Mouse (Mus musculus) cerebellum, adult 2 months (tissue): ENCODE measurements around the gene Dnal1. TPM values are rescaled to one million over a fixed set of nuclear protein-coding genes. Genes with fewer than 3 reads are reported as not detected.

ENCODE experiments used
- DNase-seq, 2 experiments: peaks; one replicate each; pipeline ENCODE4 v3.0.0; 2021
- H3K27ac ChIP-seq: fragments of 200-500 bp; 2 replicates; pipeline ENCODE4 v1.5.1; 2012; ENCODE audit warnings: low read length, control low read depth, inconsistent platforms; ENCODE audit not compliant: insufficient read depth
- H3K27me3 ChIP-seq: fragments of 200-500 bp; 2 replicates; pipeline ENCODE4 v1.6.1; 2012; ENCODE audit warnings: inconsistent platforms, mild to moderate bottlenecking, low read length, moderate library complexity; ENCODE audit not compliant: control insufficient read depth, insufficient read depth
- H3K4me1 ChIP-seq: fragments of 200-500 bp; 2 replicates; pipeline ENCODE4 v1.6.1; 2011; ENCODE audit warnings: low read length; ENCODE audit not compliant: control insufficient read depth, insufficient read depth
- H3K4me3 ChIP-seq: fragments of 200-500 bp; replicated peaks from 2 replicates; pipeline ENCODE3; 2011; ENCODE audit warnings: mild to moderate bottlenecking, low read depth, low read length, control low read depth; ENCODE audit not compliant: insufficient read depth
- CTCF ChIP-seq: fragments of 200-500 bp; IDR thresholded peaks from 2 replicates; pipeline ENCODE4 v1.5.1; 2011; ENCODE audit warnings: low read depth, mild to moderate bottlenecking, control low read depth, low read length, moderate library complexity, borderline replicate concordance; ENCODE audit not compliant: insufficient read depth
- POLR2A ChIP-seq: fragments of 200-500 bp; IDR thresholded peaks from 2 replicates; pipeline ENCODE4 v1.6.1; 2011; ENCODE audit warnings: low read length, control low read depth, borderline replicate concordance; ENCODE audit not compliant: insufficient read depth
- WGBS: fragments of 180-500 bp; shearing (Covaris S2); methylation state at CpG from one replicate; pipeline ENCODE4 v1.1.7; 2018; 5-methylcytosine and 5-hydroxymethylcytosine counted together
- polyA plus RNA-seq: library from polyadenylated mRNA; depleted of rRNA; stranded (reverse); fragments of >200 nt; gene quantifications from 2 replicates; pipeline ENCODE4 v1.2.3, GENCODE M21; 2012

The Dnal1 gene
- polyA plus RNA-seq, 1 experiment = 22.6 TPM

- Histone ChIP-seq H3K27ac (no peak overlapping the region), H3K4me3 (no peak overlapping the region), H3K4me1 (no peaks in the 10 kb centered on the region), H3K27me3 (no peaks in the 10 kb centered on the region)
- no peak for DNase-seq
- WGBS = 61% methylated on average over 3 of the region's 3 CpGs
- TF ChIP-seq CTCF (peak; percentile 46; the same call in 1 of the 2 replicates), POLR2A (no peak)
Measured at GRCm38 (mm10) chr12:84132265-84132664, 18.1 kb downstream of the Dnal1 start.

DNA sequence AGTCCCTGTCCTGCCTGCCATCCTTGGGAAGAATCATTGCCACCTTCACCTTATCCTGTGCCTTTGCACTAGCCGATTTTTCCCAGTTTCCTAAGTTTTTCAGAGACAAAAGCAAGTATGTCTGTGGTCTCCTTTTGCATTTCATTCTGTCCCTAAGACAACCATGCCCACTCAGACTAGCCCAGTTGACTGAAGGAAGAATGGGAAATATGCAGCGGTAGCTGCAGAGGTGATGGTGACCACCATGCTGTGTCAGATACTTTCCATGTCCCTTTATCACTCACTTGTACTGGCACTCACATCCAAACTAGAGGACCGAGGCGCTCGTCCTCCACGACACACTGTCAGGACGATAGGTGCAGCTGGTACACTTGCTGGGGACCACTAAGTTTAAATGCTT, 23.0 kb downstream of the Dnal1 start:
- no peak for TF ChIP-seq POLR2A
- no peak for TF ChIP-seq CTCF
- H3K4me3 ChIP-seq = no peak overlapping the region
- no peaks in the 10 kb centered on the region for H3K4me1 ChIP-seq
- no peak overlapping the region for H3K27ac ChIP-seq
- H3K27me3 ChIP-seq = no peaks in the 10 kb centered on the region
- 93% methylated on average over 7 of the region's 7 CpGs for WGBS
- no peak for DNase-seq

- 70% methylated on average over 4 of the region's 4 CpGs for WGBS
- no peak overlapping the region for H3K4me3 ChIP-seq
- no peak for TF ChIP-seq POLR2A
- TF ChIP-seq CTCF = no peak
- H3K27me3 ChIP-seq = no peaks in the 10 kb centered on the region
- H3K4me1 ChIP-seq = no peaks in the 10 kb centered on the region
- H3K27ac ChIP-seq = no peak overlapping the region
- DNase-seq = no peak
Measured at GRCm38 (mm10) chr12:84140135-84140534, 26.0 kb downstream of the Dnal1 start.

DNA sequence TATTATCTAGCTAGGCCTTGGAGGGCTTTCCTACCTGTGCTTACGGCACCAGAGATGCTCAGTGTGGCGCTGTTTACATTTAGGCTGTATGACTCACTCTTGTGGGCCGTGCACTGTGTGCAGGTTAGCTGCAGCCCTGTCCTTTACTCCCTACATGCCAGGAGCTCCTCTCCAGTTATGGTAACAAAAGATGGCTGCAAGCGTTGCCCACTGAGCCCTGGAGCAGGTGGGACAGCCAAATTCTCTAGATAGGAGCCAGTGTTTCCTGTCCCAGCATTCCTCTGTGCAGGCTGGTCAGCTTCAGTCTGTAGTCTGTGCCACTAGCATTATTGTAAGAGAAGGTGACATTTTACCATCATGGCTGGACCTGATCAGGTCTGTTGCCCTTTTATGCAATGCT, 27.1 kb downstream of the Dnal1 start:
- Histone ChIP-seq H3K4me1 (no peaks in the 10 kb centered on the region), H3K27ac (no peak overlapping the region), H3K27me3 (no peaks in the 10 kb centered on the region), H3K4me3 (no peak overlapping the region)
- TF ChIP-seq CTCF (no peak), POLR2A (no peak)
- no peak for DNase-seq
- WGBS = 90% methylated on average over 4 of the region's 4 CpGs

DNA sequence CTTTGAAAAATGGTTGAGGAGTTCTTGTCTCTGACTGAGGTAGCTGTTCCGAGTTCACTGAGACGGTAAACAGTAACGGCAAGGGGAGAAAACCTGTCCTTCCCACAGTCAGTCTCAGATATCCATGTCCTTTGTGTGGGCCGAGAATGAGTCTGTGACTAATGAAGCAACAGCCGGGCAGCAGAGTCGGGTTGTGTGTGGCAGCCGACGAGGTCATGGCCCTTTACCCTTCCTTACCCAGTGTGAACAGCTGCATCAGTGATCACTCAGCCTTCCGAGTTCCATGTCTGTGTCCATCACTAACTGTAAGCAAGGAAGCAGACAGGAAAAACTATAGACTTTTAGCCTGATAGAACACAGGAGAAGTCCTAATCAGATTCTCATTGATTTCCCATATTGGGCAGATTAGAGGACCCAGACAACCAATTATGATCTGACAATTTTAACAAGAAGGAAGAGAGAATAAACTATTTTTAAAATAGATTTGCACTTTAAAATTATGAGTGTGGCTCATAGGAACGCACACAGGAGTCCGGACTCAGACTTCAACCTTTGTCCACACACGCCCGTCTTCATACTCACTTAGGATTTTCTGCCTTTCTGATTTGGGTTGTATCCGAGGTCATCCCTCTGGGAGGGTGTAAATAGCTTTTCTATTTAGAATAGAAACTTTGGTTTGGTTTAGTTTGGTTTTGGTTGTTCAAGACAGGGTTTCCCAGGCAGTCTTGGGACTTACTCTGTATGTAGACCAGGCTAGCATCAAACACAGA, 28.3 kb downstream of the Dnal1 start:
- no peak overlapping the region for H3K27ac ChIP-seq
- no peak for DNase-seq
- H3K4me1 ChIP-seq = no peaks in the 10 kb centered on the region
- no peaks in the 10 kb centered on the region for H3K27me3 ChIP-seq
- no peak for TF ChIP-seq POLR2A
- no peak for TF ChIP-seq CTCF
- 55% methylated on average over 14 of the region's 14 CpGs for WGBS
- H3K4me3 ChIP-seq = no peak overlapping the region

GRCm38 (mm10) chr12:84147954-84148621, 33.9 kb downstream of the Dnal1 start, which contains the start of gene Pnma1:
Gene Pnma1 (minus strand): TSS chr12:84148489.
- TF ChIP-seq POLR2A (no peak; the same call in 1 of the 2 replicates), CTCF (peak; percentile 61)
- peak; percentile 61 to 67 for DNase-seq
- H3K27me3 ChIP-seq = no peaks in the 10 kb centered on the region
- H3K4me3 ChIP-seq = peak within 1 kb of the TSS; percentile 63
- H3K4me1 ChIP-seq = peaks cover 3% of the 10 kb centered on the region
- H3K27ac ChIP-seq = no peak within 1 kb of the TSS
- under 1% methylated on average over 49 of the region's 50 CpGs for WGBS

DNA sequence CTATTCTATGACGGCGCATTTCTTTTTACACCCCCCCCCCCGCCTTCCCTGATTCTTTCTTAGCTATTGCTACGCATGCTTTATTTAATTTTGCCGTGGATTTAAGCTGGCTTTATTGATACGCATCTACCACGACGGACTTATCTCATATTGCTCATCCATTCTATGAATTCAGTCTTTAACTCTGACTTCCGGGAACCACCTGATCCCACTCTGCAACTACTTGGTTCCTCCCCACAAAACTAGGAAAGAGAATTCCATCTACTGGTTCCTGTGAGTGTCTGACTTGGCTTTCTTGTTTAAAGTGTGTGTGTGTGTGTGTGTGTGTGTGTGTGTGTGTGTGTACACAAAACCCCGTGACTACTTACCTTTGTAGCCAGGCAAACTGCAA, 34.5 kb downstream of the Dnal1 start:
- Histone ChIP-seq H3K4me3 (peak overlapping the region; percentile 63), H3K27me3 (no peaks in the 10 kb centered on the region), H3K27ac (no peak overlapping the region), H3K4me1 (peaks cover 8% of the 10 kb centered on the region)
- no peak for DNase-seq
- TF ChIP-seq POLR2A (no peak), CTCF (no peak)
- WGBS = 13% methylated on average over 10 of the region's 10 CpGs

GRCm38 (mm10) chr12:84149971-84150370, 35.8 kb downstream of the Dnal1 start:
- H3K4me3 ChIP-seq = no peak overlapping the region
- DNase-seq = no peak
- H3K27ac ChIP-seq = no peak overlapping the region
- H3K4me1 ChIP-seq = peaks cover 15% of the 10 kb centered on the region
- TF ChIP-seq POLR2A (no peak), CTCF (no peak)
- H3K27me3 ChIP-seq = no peaks in the 10 kb centered on the region
- WGBS = 84% methylated on average over 15 of the region's 15 CpGs
